Mouse (Mus musculus): Measurements from ENCODE around the gene Shprh. TPM values are rescaled to one million over a fixed set of nuclear protein-coding genes. Genes with fewer than 3 reads are reported as not detected.
"Not testable (repeated sequence)": the region's sequence is repeated elsewhere in the genome, so short reads cannot be mapped to it uniquely, and the experiment has no call there.

Shprh gene
- total RNA-seq, 1 experiment from 2014 or later, result 26.1 TPM

DNA sequence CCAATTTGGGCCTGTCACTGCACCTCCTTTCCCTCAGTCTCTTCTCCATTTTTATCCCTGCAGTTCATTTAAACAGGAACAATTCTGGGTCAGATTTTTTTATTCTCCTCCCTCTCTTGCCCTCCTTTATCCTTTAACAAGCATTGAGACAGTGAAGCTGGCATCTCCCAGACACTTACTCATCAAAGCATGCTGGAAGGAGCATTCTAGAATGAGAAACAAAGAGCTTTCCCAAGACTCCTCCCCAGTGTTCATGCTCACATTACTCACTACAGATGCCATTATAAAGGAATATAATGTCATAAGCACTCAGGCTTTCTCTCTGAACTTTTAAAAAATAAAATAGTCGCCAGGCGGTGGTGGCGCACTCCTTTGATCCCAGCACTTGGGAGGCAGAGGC, 77.2 kb downstream of the Shprh start:
- no peak for ATAC-seq (replicated peaks in 1 of 2; ENCODE audit: insufficient read depth in 1 of 2, low FRiP score in 2 of 2, low TSS enrichment in 1 of 2, low read depth in 1 of 2, poor library complexity in 2 of 2, severe bottlenecking in 2 of 2)

- ATAC-seq (replicated peaks in 1 of 2; ENCODE audit: insufficient read depth in 1 of 2, low FRiP score in 2 of 2, low TSS enrichment in 1 of 2, low read depth in 1 of 2, poor library complexity in 2 of 2, severe bottlenecking in 2 of 2), result no peak
These were observed 80.4 kb downstream of the Shprh start for GRCm38 (mm10) chr10:11229545-11230178.

DNA sequence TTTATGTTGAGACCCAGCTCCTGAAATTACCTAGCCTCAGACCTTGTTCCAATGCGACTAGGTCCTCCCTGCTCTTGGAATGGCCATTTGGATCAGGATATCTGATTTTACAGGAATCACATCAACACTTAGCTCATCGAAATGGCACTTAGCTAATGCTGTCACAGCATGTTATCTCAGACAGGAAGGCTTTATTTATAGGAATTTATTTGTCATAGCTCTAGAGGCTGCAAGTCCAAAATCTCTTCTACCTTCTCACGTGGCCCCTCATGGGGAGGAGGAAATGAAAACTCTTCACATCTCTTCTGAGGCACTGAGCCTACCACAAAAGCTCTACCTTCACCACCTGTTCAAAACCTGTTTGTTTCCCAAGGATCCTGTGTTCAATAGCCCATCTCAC, 84.0 kb downstream of the Shprh start:
- ATAC-seq (replicated peaks in 1 of 2; ENCODE audit: insufficient read depth in 1 of 2, low FRiP score in 2 of 2, low TSS enrichment in 1 of 2, low read depth in 1 of 2, poor library complexity in 2 of 2, severe bottlenecking in 2 of 2), result no peak

DNA sequence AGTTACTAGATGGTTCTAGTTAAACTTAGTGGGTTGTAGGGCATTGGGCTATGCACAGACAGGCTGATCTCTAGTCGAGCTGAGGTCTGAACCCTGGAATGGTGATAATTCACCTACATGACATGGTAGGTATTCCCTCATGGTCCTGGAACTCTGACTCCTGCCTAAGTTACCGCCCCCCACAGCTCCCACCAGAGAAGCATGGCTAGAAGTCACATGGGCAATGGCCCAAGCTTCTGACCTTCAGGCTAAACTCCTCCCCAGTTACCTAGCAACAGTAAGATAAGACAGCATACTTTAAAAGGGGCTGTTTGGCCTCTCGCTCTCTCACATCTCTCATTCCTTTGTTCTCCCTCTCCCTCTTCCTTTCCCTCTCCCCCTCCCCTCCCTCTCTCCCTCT, 93.8 kb downstream of the Shprh start:
- ATAC-seq (replicated peaks in 1 of 2; ENCODE audit: insufficient read depth in 1 of 2, low FRiP score in 2 of 2, low TSS enrichment in 1 of 2, low read depth in 1 of 2, poor library complexity in 2 of 2, severe bottlenecking in 2 of 2), result not testable (repeated sequence)

- no peak for ATAC-seq (replicated peaks in 1 of 2; ENCODE audit: insufficient read depth in 1 of 2, low FRiP score in 2 of 2, low TSS enrichment in 1 of 2, low read depth in 1 of 2, poor library complexity in 2 of 2, severe bottlenecking in 2 of 2)
These were observed 99.0 kb downstream of the Shprh start for GRCm38 (mm10) chr10:11248210-11248609.

DNA sequence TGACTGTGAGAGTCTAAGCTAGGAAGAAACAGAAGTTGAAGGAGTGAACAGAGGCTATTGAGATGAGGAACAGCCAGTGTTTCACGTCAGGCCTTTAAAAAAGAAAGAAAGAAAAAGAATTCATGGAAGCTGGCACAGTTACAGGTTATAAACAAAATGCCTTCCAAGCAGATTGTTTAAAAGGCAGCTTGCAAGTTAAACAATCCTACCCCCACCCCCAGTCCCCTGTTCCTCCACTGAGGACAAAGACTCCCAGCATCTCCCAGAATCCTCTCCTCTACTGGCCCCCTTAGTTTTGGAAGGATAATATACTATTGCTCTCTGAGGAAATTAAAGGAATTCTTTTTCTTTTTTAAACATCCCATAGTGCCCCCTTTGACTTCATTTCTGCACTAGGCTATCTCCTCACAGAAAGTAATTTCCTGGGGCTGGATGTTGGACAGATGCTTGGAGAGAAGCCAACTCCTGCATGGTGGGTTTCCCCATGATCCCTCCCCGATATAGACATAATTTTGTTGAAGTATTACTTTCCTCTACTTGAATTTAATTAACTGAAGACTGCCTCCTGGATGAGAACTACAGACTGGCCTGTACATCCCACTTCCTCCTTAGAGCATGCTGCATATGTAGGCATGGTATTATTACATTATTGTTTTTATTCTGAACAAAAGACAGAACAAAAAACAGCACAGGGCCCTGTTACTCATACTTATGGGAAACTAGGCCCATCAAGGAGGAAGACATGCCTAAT, 101.2 kb downstream of the Shprh start:
- ATAC-seq (replicated peaks in 1 of 2; ENCODE audit: insufficient read depth in 1 of 2, low FRiP score in 2 of 2, low TSS enrichment in 1 of 2, low read depth in 1 of 2, poor library complexity in 2 of 2, severe bottlenecking in 2 of 2), result no peak

DNA sequence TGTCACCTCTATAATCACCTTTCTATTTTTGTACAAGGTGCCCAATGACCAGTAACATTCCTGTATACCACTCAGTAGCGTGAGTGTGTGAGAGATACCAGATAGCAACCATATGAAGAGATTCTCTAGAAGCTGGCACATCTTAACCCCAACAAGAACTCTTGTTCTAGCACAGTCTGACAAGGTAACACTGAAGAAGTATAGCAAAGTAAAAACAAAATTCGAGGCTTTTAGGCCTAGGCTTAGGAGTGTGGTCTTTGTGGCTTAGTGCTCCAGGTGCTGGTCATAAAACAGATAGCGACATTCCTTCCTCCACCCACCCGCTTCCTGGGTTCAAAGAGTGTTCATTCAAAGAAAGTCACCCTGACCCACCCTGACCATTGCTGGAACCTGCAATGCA, 104.4 kb downstream of the Shprh start:
- not testable (repeated sequence) for ATAC-seq (replicated peaks in 1 of 2; ENCODE audit: insufficient read depth in 1 of 2, low FRiP score in 2 of 2, low TSS enrichment in 1 of 2, low read depth in 1 of 2, poor library complexity in 2 of 2, severe bottlenecking in 2 of 2)

DNA sequence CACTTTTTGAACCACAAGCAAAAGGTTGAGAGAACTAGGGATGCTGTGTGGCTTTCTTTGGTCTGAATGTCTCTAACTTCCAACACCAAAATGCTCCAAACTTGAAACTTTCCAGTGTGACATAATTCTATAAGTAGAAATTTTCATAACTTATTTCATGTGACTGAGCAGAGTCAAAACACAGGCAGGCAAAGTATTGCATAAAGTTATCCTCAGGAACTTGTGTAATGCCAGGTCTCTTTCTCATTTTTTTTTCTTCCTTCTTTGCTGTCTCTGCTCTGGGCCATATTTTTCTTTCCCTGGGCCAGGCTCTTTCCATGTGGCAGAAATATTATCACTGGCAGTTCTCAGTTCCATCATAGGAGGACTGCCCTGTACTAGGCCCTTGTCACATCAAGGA, 110.9 kb downstream of the Shprh start:
- ATAC-seq (replicated peaks in 1 of 2; ENCODE audit: insufficient read depth in 1 of 2, low FRiP score in 2 of 2, low TSS enrichment in 1 of 2, low read depth in 1 of 2, poor library complexity in 2 of 2, severe bottlenecking in 2 of 2), result peak in 1 of 2 experiments; percentile 17; a peak in 1 of 4 replicates

- not testable (repeated sequence) for ATAC-seq (replicated peaks in 1 of 2; ENCODE audit: insufficient read depth in 1 of 2, low FRiP score in 2 of 2, low TSS enrichment in 1 of 2, low read depth in 1 of 2, poor library complexity in 2 of 2, severe bottlenecking in 2 of 2)
These were observed 113.1 kb downstream of the Shprh start for GRCm38 (mm10) chr10:11262292-11262691.

DNA sequence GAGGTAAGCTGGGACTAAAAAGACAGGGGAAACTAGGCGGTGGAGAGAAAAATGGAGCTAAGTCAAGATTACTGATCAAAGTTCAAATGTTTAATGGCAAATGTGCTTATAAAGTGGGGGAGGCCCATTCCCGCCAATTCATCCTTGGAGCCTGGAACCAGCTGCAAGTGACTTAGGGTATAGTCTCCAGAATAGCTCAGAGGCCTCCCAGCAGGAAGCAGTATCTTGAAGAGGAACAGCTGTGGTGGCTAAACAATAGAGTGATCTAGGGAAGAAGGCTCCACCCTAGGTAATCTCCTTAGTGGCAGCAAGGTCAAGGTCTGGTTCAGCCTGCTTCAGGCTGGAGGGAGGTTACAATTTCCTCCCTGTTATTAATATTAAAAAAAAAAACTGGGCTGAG, 114.6 kb downstream of the Shprh start:
- not testable (repeated sequence) for ATAC-seq (replicated peaks in 1 of 2; ENCODE audit: insufficient read depth in 1 of 2, low FRiP score in 2 of 2, low TSS enrichment in 1 of 2, low read depth in 1 of 2, poor library complexity in 2 of 2, severe bottlenecking in 2 of 2)

Other genes starting within 250 kb of the Shprh start
- 0.81 and 2.3 TPM in 2 replicates for gene Grm1, start 67.1 kb upstream of the Shprh start, total RNA-seq (2017)
- 26.3 and 30.0 TPM in 2 replicates for gene Fbxo30, start 131.9 kb downstream of the Shprh start, total RNA-seq (2017)
- gene Epm2a, start 194.0 kb downstream of the Shprh start, total RNA-seq (2017), result 12.4 and 13.9 TPM in 2 replicates